Mouse (Mus musculus) liver, postnatal 0 days (tissue): Measurements from ENCODE around the gene Mia2. TPM values are rescaled to one million over a fixed set of nuclear protein-coding genes. Genes with fewer than 3 reads are reported as not detected.

ENCODE experiments used
- ATAC-seq: fragments of 200-750 bp; cut with Nextera tagmentation; 2 replicates; pipeline ENCODE4 v1.8.0; 2017; ENCODE audit warnings: mild to moderate bottlenecking, moderate library complexity
- DNase-seq: peaks from one replicate; pipeline ENCODE4 v3.0.0-alpha.2; 2016
- H3K27ac ChIP-seq: fragments of 300-500 bp; sonication (generic); 2 replicates; pipeline ENCODE4 v1.5.1; 2014; ENCODE audit warnings: antibody characterized with exemption, moderate library complexity, mild to moderate bottlenecking, low read depth
- H3K27me3 ChIP-seq: fragments of 300-500 bp; sonication (generic); 2 replicates; pipeline ENCODE4 v1.6.1; 2014; ENCODE audit warnings: low read length, control low read depth, mixed read lengths; ENCODE audit not compliant: insufficient read depth
- H3K36me3 ChIP-seq: fragments of 300-500 bp; sonication (generic); replicated peaks from 2 replicates; pipeline ENCODE4 v1.6.1; 2014; ENCODE audit warnings: mild to moderate bottlenecking, control low read depth, low read length, moderate library complexity, mixed read lengths; ENCODE audit not compliant: insufficient read depth
- H3K4me1 ChIP-seq: fragments of 300-500 bp; sonication (generic); 2 replicates; pipeline ENCODE4 v1.6.1; 2014; ENCODE audit warnings: antibody characterized with exemption, mild to moderate bottlenecking, control low read depth; ENCODE audit not compliant: insufficient read depth
- H3K4me2 ChIP-seq: fragments of 300-500 bp; sonication (generic); 2 replicates; pipeline ENCODE4 v1.6.1; 2014; ENCODE audit warnings: low read depth, mild to moderate bottlenecking, low read length, moderate library complexity, mixed read lengths
- H3K4me3 ChIP-seq: fragments of 300-500 bp; sonication (generic); 2 replicates; pipeline ENCODE4 v1.5.1; 2014; ENCODE audit warnings: low read depth, low read length
- H3K9ac ChIP-seq: fragments of 300-500 bp; sonication (generic); replicated peaks from 2 replicates; pipeline ENCODE4 v1.6.1; 2014; ENCODE audit warnings: mild to moderate bottlenecking, moderate library complexity
- H3K9me3 ChIP-seq: fragments of 300-500 bp; sonication (generic); 2 replicates; pipeline ENCODE4 v1.6.1; 2016; ENCODE audit warnings: mild to moderate bottlenecking, control low read depth, low read length, mixed read lengths
- CTCF ChIP-seq: sonication (generic); IDR thresholded peaks from 2 replicates; pipeline ENCODE4 v1.5.1; 2016; ENCODE audit warnings: antibody characterized with exemption, low read depth
- EP300 ChIP-seq: IDR thresholded peaks from 2 replicates; pipeline ENCODE4 v1.6.1; 2016; ENCODE audit warnings: antibody characterized with exemption, low read depth, mild to moderate bottlenecking
- WGBS: fragments of 180-500 bp; shearing (Covaris S2); extraction: QIAGEN DNeasy Blood & Tissue Kit; methylation state at CpG from one replicate; pipeline ENCODE4 v1.1.7; 2014; ENCODE audit not compliant: insufficient replicate concordance; 5-methylcytosine and 5-hydroxymethylcytosine counted together
- polyA plus RNA-seq: library from polyadenylated mRNA; unstranded; fragments of >200 nt; fragmentation: Nextera tagmentation; extraction: Ambion mirVana; gene quantifications from 2 replicates; pipeline ENCODE4 v1.2.1, GENCODE M21; 2015

Gene Mia2
- polyA plus RNA-seq, 1 experiment from 2014 or later = 74.3 TPM

- no peak overlapping the region for H3K9ac ChIP-seq
- peaks cover 16% of the 10 kb centered on the region; the same call in 1 of the 2 replicates for H3K36me3 ChIP-seq
- peak; percentile 76 for ATAC-seq
- no peaks in the 10 kb centered on the region; the same call in 1 of the 2 replicates for H3K4me1 ChIP-seq
- no peaks in the 10 kb centered on the region for H3K27me3 ChIP-seq
- peak overlapping the region; percentile 5; the same call in 1 of the 2 replicates for H3K27ac ChIP-seq
- no peak for TF ChIP-seq EP300
- TF ChIP-seq CTCF = no peak
- H3K9me3 ChIP-seq = no peaks in the 10 kb centered on the region
- 60% methylated on average over 4 of the region's 4 CpGs for WGBS
- H3K4me2 ChIP-seq = peak overlapping the region; percentile 40
- H3K4me3 ChIP-seq = no peak overlapping the region
- DNase-seq = no peak
These were observed 99.5 kb downstream of the Mia2 start for GRCm38 (mm10) chr12:59195065-59195464.

- H3K4me2 ChIP-seq = no peak overlapping the region
- H3K27me3 ChIP-seq = no peaks in the 10 kb centered on the region
- no peak for DNase-seq
- H3K9ac ChIP-seq = no peak overlapping the region; the same call in 1 of the 2 replicates
- 93% methylated on average over 4 of the region's 4 CpGs for WGBS
- H3K4me3 ChIP-seq = no peak overlapping the region
- no peak for ATAC-seq
- H3K36me3 ChIP-seq = peaks cover 17% of the 10 kb centered on the region; the same call in 1 of the 2 replicates
- no peak overlapping the region for H3K27ac ChIP-seq
- TF ChIP-seq CTCF = no peak
- no peak for TF ChIP-seq EP300
- no peaks in the 10 kb centered on the region; the same call in 1 of the 2 replicates for H3K4me1 ChIP-seq
- H3K9me3 ChIP-seq = no peaks in the 10 kb centered on the region
These were observed 100.3 kb downstream of the Mia2 start for GRCm38 (mm10) chr12:59195941-59196340.

DNA sequence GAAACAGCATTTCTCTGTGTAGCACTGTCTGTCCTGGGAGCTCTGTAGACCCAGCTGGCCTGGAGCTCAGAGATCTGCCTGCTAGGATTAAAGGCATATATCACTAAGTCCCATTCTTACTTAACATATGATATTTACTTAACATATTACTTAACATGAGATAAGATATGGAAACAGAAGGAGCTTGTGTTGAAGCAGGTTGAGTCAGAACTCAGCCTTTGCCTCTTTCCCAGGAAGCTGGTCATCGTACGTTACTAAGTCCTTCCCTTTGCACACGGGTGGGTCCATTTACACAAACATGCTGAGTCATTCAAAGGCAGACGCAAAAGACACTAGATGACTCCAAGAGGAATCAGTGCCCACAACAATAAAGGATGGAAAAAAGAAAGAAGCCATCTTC is 103.2 kb downstream of the Mia2 start:
- Histone ChIP-seq H3K4me1 (no peaks in the 10 kb centered on the region), H3K27me3 (no peaks in the 10 kb centered on the region), H3K4me2 (no peak overlapping the region), H3K9ac (no peak overlapping the region), H3K9me3 (no peaks in the 10 kb centered on the region), H3K27ac (no peak overlapping the region), H3K4me3 (no peak overlapping the region), H3K36me3 (peaks cover 21% of the 10 kb centered on the region)
- 42% methylated on average over 4 of the region's 4 CpGs for WGBS
- no peak for DNase-seq
- TF ChIP-seq EP300 = no peak
- no peak for TF ChIP-seq CTCF
- ATAC-seq = no peak

DNA sequence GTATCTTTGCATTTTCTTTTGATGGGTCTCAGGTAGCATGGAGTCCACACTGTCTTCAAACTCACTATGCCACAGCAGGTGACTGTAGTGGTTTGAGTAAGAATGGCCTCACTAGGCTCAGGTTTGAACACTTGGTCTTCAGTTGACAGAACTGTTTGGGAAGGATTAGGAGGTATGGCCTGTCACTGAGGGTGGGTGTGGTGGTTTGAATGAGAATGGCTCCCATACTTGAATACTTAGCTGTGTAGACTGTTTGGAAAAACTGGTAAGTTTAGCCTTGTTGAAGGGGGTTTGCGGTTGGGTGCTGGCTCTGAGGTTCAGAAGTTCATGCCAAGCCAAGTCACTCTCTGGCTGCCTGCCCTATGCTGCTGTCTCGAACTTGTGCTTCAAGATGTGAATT is 103.8 kb downstream of the Mia2 start:
- Histone ChIP-seq H3K27ac (no peak overlapping the region), H3K4me3 (no peak overlapping the region), H3K36me3 (peaks cover 27% of the 10 kb centered on the region), H3K4me1 (no peaks in the 10 kb centered on the region), H3K9me3 (no peaks in the 10 kb centered on the region), H3K27me3 (no peaks in the 10 kb centered on the region), H3K4me2 (no peak overlapping the region), H3K9ac (no peak overlapping the region)
- ATAC-seq (no peak), DNase-seq (no peak)
- TF ChIP-seq EP300 = no peak
- TF ChIP-seq CTCF = no peak
- 84% methylated on average over 2 of the region's 2 CpGs for WGBS

DNA sequence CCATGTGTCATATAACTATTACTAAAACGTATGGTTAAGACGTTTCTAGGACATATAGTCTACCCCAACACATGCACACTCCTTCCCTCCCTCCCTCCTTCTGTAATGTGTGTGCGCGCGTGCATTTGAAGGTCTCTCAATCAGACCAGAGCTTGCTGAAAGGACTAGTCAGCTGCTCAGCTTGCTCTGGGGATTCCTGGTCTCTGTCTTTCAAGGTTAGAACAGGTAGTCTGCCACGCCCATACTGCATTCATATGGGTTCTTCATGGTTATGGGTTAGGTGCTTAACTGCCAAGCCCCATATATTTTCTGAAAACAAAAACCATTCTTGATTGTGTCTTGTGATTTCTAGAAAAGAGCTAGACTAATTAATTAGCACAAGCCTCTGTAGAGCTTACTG is 110.0 kb downstream of the Mia2 start:
- TF ChIP-seq EP300 = no peak
- TF ChIP-seq CTCF = no peak
- ATAC-seq = no peak

GRCm38 (mm10) chr12:59206208-59206999 is 110.8 kb downstream of the Mia2 start:
- H3K9me3 ChIP-seq = no peaks in the 10 kb centered on the region
- TF ChIP-seq CTCF (no peak), EP300 (no peak)
- ATAC-seq (no peak), DNase-seq (no peak)
- H3K4me1 ChIP-seq = peaks cover 5% of the 10 kb centered on the region; the same call in 1 of the 2 replicates
- H3K27me3 ChIP-seq = no peaks in the 10 kb centered on the region
- no peak overlapping the region for H3K27ac ChIP-seq
- no peak overlapping the region for H3K4me2 ChIP-seq
- H3K4me3 ChIP-seq = no peak overlapping the region
- no peak overlapping the region for H3K9ac ChIP-seq
- H3K36me3 ChIP-seq = peaks cover 24% of the 10 kb centered on the region
- WGBS = 67% methylated on average over 4 of the region's 4 CpGs

More for the DNA sequence above, 110.0 kb downstream of the Mia2 start:
- peaks cover 30% of the 10 kb centered on the region for H3K36me3 ChIP-seq
- whole genome bisulfite sequencing = 85% methylated on average over 6 of the region's 6 CpGs
- no peaks in the 10 kb centered on the region for H3K9me3 ChIP-seq
- H3K4me2 ChIP-seq = no peak overlapping the region
- H3K9ac ChIP-seq = no peak overlapping the region
- H3K4me1 ChIP-seq = peaks cover 5% of the 10 kb centered on the region; the same call in 1 of the 2 replicates
- H3K27me3 ChIP-seq = no peaks in the 10 kb centered on the region
- no peak for DNase-seq
- H3K4me3 ChIP-seq = no peak overlapping the region
- no peak overlapping the region for H3K27ac ChIP-seq
